Mouse (Mus musculus) midbrain, embryonic 12.5 days (tissue): ENCODE measurements around the gene Rnf227. TPM values are rescaled to one million over a fixed set of nuclear protein-coding genes. Genes with fewer than 3 reads are reported as not detected.

Experiments used
- ATAC-seq: fragments of 200-750 bp; cut with Nextera tagmentation; 2 replicates; pipeline ENCODE4 v1.8.0; 2017; ENCODE audit warnings: low read depth, moderate TSS enrichment, moderate library complexity; ENCODE audit not compliant: low FRiP score
- H3K27ac ChIP-seq: fragments of 300-500 bp; sonication (generic); replicated peaks from 2 replicates; pipeline ENCODE4 v1.5.1; 2016; ENCODE audit warnings: mild to moderate bottlenecking
- H3K27me3 ChIP-seq: fragments of 300-500 bp; sonication (generic); 2 replicates; pipeline ENCODE4 v1.6.1; 2016; ENCODE audit warnings: mild to moderate bottlenecking
- H3K36me3 ChIP-seq: fragments of 300-500 bp; sonication (generic); 2 replicates; pipeline ENCODE4 v1.6.1; 2016
- H3K4me1 ChIP-seq: fragments of 300-500 bp; sonication (generic); 2 replicates; pipeline ENCODE4 v1.6.1; 2016
- H3K4me2 ChIP-seq: fragments of 300-500 bp; sonication (generic); replicated peaks from 2 replicates; pipeline ENCODE4 v1.6.1; 2016; ENCODE audit warnings: mild to moderate bottlenecking, moderate library complexity
- H3K4me3 ChIP-seq: fragments of 300-500 bp; sonication (generic); 2 replicates; pipeline ENCODE4 v1.5.1; 2016; ENCODE audit warnings: mild to moderate bottlenecking
- H3K9ac ChIP-seq: fragments of 300-500 bp; sonication (generic); replicated peaks from 2 replicates; pipeline ENCODE4 v1.6.1; 2016; ENCODE audit warnings: mild to moderate bottlenecking, moderate library complexity
- H3K9me3 ChIP-seq: fragments of 300-500 bp; sonication (generic); 2 replicates; pipeline ENCODE4 v1.6.1; 2016; ENCODE audit warnings: mild to moderate bottlenecking
- WGBS: fragments of 180-500 bp; shearing (Covaris S2); methylation state at CpG from one replicate; pipeline ENCODE4 v1.1.7; 2016; 5-methylcytosine and 5-hydroxymethylcytosine counted together
- polyA plus RNA-seq: library from polyadenylated mRNA; unstranded; fragments of >200 nt; fragmentation: Nextera tagmentation; extraction: Ambion mirVana; gene quantifications from 2 replicates; pipeline ENCODE4 v1.2.1, GENCODE M21; 2016

The Rnf227 gene
- polyA plus RNA-seq, 1 experiment from 2014 or later, result 48.4 TPM

DNA sequence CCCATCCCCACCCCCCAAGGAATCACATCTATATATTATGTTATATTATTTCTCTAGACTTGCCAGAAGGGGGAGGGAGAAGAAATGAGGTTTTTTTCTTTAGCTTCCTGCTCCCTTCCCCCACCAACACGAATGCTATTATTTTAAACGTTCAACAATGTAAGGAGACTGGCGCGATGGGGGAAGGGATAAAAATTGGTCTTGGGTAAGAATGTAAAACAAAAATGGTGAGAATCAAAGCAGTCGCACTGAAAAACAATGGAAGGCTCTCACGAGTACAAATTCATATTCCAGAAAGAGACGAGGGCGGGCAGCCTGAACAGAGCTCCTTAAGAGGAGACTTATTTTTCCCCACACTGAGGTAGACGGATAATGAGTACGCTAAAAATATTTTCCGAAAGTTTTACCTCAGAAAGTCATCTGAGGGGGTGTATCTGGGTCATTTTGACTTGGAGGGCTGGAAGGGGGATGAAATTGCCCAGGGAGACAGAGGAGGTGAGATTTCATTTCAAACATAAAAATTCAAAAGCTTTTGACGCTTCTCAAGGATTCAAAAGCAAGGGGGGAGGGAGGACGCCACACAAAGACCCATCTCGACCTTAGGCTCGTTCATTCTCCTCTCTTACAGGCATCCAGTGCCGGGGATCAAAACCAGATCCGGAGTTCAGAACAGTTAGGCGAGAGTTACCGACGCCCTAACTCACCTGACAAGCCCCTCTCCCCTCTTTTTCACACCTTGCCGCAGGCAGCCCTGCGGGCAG, 26.8 kb downstream of the Rnf227 start:
- peaks cover 60% of the 10 kb centered on the region for H3K4me1 ChIP-seq
- WGBS, result under 1% methylated on average over 22 of the region's 22 CpGs
- no peaks in the 10 kb centered on the region for H3K27me3 ChIP-seq
- peak overlapping the region; percentile 87 for H3K4me2 ChIP-seq
- H3K27ac ChIP-seq, result peak overlapping the region; percentile 100
- H3K36me3 ChIP-seq, result peaks cover 26% of the 10 kb centered on the region
- no peak for ATAC-seq
- no peaks in the 10 kb centered on the region for H3K9me3 ChIP-seq
- H3K9ac ChIP-seq, result peak overlapping the region; percentile 99
- H3K4me3 ChIP-seq, result peak overlapping the region; percentile 98

DNA sequence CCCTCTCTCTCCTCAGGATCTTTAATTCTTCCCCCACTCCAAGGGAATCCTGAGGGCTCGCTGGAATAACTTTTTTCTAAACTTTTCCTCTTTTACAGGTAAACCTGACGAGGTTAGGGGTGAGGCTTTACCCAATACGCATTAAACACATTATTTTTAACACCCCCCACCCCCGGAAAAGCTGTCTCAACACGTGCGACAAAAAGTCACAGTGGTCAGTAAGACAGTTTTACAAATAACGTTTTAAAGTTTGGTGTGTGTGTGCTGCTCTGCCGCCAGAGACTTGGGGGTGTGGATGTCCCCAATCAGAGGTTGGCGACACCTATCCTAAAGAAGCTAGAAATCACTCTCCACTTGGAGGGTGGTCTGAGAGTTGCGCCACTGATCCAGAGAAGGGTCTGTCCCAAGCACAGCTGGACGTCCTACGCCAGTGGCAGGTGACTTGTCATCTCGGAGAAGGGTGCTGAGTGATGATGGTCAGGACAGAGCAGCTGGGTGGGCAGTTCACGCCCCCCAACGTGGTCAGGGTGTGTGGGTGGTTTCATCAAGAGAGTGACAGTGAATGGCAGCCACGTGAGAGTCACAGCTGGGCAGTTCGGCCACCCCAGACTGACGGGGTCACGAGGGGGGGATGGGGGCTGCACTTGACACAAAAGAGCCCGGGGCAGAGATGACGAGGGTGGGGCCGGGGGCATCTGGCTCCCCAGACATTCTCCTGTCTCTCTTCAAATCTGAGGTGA, 27.5 kb downstream of the Rnf227 start:
- Histone ChIP-seq H3K27me3 (no peaks in the 10 kb centered on the region), H3K9ac (peak overlapping the region; percentile 99), H3K27ac (peak overlapping the region; percentile 100), H3K36me3 (peaks cover 26% of the 10 kb centered on the region), H3K4me1 (peaks cover 62% of the 10 kb centered on the region), H3K9me3 (no peaks in the 10 kb centered on the region), H3K4me2 (peak overlapping the region; percentile 87), H3K4me3 (peak overlapping the region; percentile 98)
- peak; percentile 16 for ATAC-seq
- under 1% methylated on average over 20 of the region's 22 CpGs for WGBS

DNA sequence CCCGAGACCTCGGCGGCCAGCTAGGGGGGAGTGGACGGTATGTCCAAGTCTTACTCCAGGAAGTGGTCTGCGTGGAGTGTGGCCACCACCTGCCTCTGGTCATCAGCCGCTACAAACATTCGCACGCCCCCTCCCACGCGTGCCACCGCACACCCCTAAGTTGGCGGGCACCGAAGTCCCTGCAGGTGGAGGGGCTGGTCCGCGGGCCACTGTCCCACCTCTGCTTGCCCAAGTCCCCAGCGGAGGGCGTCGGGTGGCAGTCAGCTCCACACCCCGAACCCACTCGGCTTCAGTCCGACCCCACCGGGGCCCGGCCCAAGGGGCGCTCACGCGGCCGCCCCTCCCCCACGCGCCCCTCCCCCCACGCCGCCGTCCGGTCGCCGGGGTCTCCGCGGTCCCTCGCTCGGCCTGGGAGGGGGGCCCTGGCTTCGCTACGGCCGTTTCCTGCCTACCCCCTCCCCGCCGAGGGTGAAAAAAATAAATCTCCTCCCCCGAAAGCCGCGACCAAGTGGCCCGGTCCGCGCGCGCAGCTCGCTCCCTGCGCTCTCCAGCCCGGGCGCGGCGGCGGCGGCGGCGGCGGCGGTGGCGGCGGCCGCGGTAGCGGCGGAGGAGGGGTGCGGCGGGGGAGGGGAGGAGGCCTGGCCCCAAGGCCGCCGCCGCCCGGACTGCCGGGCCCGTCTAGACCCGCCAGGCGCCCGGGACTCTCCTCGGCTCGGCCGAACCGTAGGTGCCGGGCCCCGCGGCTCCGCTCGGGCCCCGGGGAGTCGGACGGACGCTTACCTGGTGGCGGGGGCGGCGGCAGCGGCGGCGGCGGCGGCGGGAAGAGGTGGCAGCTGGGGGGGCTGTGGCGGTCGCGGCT, 28.3 kb downstream of the Rnf227 start:
- Histone ChIP-seq H3K4me2 (peak overlapping the region; percentile 87), H3K4me1 (peaks cover 62% of the 10 kb centered on the region), H3K4me3 (peak overlapping the region; percentile 98), H3K27ac (peak overlapping the region; percentile 100), H3K9ac (peak overlapping the region; percentile 99), H3K9me3 (no peaks in the 10 kb centered on the region), H3K36me3 (peaks cover 24% of the 10 kb centered on the region), H3K27me3 (no peaks in the 10 kb centered on the region)
- 0 out of 2 replicates have a peak, but pooled peaks have one; percentile 24 for ATAC-seq
- WGBS, result under 1% methylated on average over 63 of the region's 106 CpGs

DNA sequence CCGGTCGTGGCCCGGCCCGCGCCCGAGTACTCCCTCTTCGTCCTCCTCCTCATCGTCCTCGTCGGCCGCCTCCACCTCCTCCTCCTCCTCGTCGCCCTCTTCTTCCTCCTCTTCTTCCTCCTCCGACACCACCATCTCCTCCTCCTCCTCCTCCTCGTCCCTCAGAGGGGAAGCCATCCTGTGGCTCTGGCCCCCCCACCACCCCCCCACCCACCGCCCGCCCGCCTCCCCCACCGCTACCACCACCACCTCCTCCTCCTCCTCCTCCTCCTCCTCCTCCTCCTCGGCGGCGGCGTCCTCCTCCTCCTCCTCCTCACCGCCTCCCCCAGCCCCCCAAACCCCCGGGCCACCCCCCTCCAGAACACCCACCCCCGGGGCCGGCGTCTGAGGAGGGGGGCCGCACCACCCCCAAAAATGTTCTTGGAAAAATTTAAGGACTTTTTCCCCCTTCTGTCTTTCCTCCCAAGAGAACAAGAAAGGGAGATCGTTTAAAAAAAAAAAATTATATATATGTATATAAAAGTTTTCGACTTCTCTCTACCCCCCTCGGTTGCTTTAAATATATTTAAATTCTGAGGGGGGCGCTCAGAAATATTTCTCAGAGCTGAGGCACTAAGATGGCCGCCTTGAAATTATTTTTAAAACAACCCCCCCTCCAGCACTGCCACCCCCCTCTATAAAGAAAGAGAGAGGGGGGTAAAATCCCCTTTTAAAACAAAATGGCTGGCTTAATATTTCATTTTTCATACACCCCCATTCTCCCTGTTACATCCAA, 29.1 kb downstream of the Rnf227 start, which contains the start of gene Chd3:
Gene Chd3 (minus strand): TSS at position 192 of the 775 bp plus-strand sequence.
- Histone ChIP-seq H3K9me3 (no peaks in the 10 kb centered on the region), H3K27me3 (no peaks in the 10 kb centered on the region), H3K4me3 (peak within 1 kb of the TSS; percentile 98), H3K9ac (peak within 1 kb of the TSS; percentile 99), H3K36me3 (peaks cover 16% of the 10 kb centered on the region), H3K4me2 (peak within 1 kb of the TSS; percentile 87), H3K27ac (peak within 1 kb of the TSS; percentile 100), H3K4me1 (peaks cover 56% of the 10 kb centered on the region)
- ATAC-seq, result no peak
- WGBS, result 4% methylated on average over 13 of the region's 34 CpGs

DNA sequence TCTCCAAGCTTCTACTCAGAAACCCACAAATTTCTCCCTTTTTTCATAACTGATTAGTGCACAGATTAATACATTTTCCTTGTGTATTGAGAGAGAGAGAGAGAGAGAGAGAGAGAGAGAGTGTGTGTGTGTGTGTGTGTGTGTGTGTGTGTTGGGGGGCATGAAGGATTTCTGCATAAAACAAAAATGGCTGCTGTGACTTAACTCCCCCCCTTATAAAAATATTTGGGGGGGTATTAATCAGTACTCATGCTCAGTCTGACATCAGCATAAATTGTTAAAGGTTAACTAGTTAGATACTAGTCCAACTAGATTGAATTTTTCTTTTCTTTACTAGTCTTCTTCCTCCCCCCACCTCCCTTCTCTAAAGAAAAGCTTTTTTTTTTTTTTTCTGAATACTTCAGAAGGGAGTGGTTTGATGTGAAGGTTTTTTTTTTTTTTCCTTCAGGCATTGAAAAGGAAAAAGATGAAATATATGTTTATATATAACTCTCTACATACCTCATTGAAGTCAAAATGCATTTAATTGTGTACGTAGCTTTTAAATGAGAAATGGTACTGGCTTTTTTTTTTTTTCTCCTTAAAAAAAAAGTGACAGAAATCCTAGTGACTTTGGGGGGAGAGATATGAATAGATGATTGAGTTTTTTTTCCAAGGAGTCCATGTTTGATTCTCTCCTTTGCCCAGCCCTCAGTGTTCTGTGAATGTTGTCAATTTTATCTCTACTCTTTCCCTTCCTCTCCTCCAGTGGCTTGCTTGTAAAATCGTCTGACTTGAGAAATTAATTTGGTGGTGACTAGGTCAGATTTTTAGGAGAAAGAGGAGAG, 29.9 kb downstream of the Rnf227 start:
- Histone ChIP-seq H3K36me3 (peaks cover 15% of the 10 kb centered on the region), H3K9ac (peak overlapping the region; percentile 99), H3K27ac (peak overlapping the region; percentile 100), H3K27me3 (no peaks in the 10 kb centered on the region), H3K4me2 (peak overlapping the region; percentile 87), H3K4me1 (peaks cover 48% of the 10 kb centered on the region), H3K4me3 (peak overlapping the region; percentile 98), H3K9me3 (no peaks in the 10 kb centered on the region)
- WGBS, result 24% methylated on average over 2 of the region's 2 CpGs
- no peak for ATAC-seq

DNA sequence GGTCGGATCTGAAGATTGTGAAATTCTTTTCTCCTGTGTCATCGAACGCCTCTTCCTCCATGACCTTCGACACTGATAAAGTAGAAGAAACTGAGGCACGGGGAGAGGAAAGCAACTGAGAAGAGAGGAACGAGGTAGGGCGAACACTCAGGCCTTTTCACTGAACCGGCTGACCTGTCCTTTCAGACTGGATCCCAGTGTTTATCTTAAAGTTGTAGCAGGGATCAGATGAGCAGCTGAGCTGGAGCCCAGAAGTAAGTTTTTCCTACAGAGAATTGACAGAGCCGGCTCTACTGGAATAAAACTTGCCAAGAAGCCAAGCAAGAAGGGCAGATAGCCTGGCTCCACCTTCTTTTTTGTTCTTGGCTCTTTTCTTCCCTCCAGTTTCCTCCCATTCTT, 30.6 kb downstream of the Rnf227 start:
- Histone ChIP-seq H3K36me3 (peaks cover 15% of the 10 kb centered on the region), H3K4me2 (peak overlapping the region; percentile 39), H3K4me1 (peaks cover 42% of the 10 kb centered on the region), H3K4me3 (peak overlapping the region; percentile 17), H3K27me3 (no peaks in the 10 kb centered on the region), H3K9ac (no peak overlapping the region; the same call in 1 of the 2 replicates), H3K27ac (peak overlapping the region; percentile 78), H3K9me3 (no peaks in the 10 kb centered on the region)
- ATAC-seq, result no peak
- WGBS, result 14% methylated on average over 9 of the region's 9 CpGs

DNA sequence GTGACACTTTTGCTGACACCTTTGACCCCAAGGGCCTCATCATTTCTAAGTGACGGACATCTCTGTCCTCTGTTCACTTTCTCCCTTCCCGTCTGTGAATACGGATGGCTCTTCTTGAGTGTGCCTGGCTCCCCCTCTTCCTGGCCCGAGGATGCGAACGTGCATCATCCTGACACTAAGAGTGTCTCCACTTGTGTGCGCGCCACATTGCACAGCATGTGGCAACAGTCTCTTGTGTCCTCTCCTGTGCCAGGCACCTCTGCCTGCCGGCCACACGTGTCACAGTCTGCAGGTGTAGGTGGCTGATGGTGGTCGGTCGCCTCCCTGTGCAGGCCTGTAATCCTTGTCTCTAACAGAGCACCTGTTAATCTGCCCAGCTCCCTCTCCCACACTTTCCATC, 31.3 kb downstream of the Rnf227 start:
- WGBS, result 28% methylated on average over 12 of the region's 12 CpGs
- no peak for ATAC-seq

DNA sequence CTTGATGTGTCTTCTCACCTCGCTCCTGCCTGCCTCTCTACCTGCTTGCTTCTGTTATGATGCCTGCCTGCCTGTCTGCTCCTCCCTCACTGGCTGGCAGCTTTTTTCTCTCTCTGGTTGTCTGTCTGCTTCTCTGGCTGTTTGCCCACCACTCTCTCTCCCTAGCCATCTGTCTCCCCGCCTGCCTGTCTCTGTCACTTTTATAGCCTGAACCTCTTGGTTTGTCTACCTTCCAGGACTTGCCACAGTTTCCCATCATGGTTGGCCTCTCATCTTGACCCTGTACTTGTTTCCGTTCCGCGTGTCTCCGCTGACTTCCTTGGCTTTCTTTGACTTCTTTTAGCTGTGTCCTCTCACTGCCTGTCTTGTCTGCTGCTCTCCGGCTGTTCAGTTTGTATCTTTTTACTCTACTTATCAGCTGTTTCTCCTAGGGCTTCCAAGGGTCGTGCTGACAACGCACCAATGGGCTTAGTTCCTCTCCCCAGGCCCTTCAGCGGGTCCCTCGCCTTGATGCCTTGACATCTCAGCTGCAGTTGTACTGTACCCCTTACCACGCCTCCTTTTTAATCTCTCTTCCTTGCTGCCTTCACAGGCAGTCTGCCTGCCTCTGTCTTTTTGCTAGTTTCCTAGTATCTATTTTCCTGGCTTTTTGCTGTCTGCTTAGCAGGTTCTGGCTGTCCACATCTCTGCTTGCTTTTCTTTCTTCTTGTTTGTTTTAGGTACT, 32.0 kb downstream of the Rnf227 start:
- no peaks in the 10 kb centered on the region for H3K9me3 ChIP-seq
- peak overlapping the region; percentile 34; the same call in 1 of the 2 replicates for H3K9ac ChIP-seq
- H3K4me3 ChIP-seq, result 0 out of 2 replicates have a peak overlapping the region, but pooled peaks have one; percentile 3
- peak overlapping the region; percentile 78 for H3K27ac ChIP-seq
- peaks cover 37% of the 10 kb centered on the region for H3K4me1 ChIP-seq
- H3K4me2 ChIP-seq, result peak overlapping the region; percentile 39
- no peaks in the 10 kb centered on the region for H3K27me3 ChIP-seq
- WGBS, result 58% methylated on average over 12 of the region's 12 CpGs
- ATAC-seq, result no peak
- H3K36me3 ChIP-seq, result peaks cover 19% of the 10 kb centered on the region

More for the DNA sequence above, 31.3 kb downstream of the Rnf227 start:
- H3K4me3 ChIP-seq, result no peak overlapping the region
- H3K9me3 ChIP-seq, result no peaks in the 10 kb centered on the region
- H3K27me3 ChIP-seq, result no peaks in the 10 kb centered on the region
- peaks cover 38% of the 10 kb centered on the region for H3K4me1 ChIP-seq
- peaks cover 19% of the 10 kb centered on the region for H3K36me3 ChIP-seq
- peak overlapping the region; percentile 78 for H3K27ac ChIP-seq
- peak overlapping the region; percentile 34 for H3K9ac ChIP-seq
- H3K4me2 ChIP-seq, result peak overlapping the region; percentile 39

DNA sequence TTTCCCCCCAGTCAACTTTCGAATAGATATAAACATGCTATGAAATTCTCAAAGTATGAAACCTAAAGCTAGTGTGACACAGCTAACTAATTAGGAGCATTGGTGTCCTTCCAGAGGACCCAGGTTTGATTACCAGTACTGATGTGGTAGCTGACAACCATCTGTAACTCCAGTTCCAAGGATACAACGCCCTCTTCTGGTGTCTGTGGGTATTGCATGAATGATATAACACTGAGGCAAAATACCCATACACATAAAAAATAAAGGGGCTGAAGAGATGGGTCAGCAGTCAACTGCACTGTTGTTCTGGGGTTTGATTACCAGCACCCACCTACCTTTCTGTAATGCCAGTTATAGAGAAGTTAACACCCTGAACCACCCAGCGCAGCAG, 32.5 kb downstream of the Rnf227 start:
- Histone ChIP-seq H3K36me3 (peaks cover 19% of the 10 kb centered on the region), H3K27me3 (no peaks in the 10 kb centered on the region), H3K4me3 (no peak overlapping the region), H3K4me1 (peaks cover 31% of the 10 kb centered on the region), H3K27ac (peak overlapping the region; percentile 78; the same call in 1 of the 2 replicates), H3K9ac (no peak overlapping the region), H3K4me2 (no peak overlapping the region), H3K9me3 (no peaks in the 10 kb centered on the region)
- no peak for ATAC-seq
- WGBS, result 67% methylated on average over 3 of the region's 3 CpGs
